Mouse (Mus musculus) C2C12 (cell line): ENCODE measurements around the gene Il10. TPM values are rescaled to one million over a fixed set of nuclear protein-coding genes. Genes with fewer than 3 reads are reported as not detected.

ENCODE experiments used
- H3K27me3 ChIP-seq: one replicate; pipeline ENCODE4 v1.6.1; 2011; ENCODE audit not compliant: control insufficient read depth, insufficient read depth, insufficient read length
- H3K36me3 ChIP-seq: one replicate; pipeline ENCODE4 v1.6.1; 2011; ENCODE audit not compliant: control insufficient read depth, insufficient read depth
- H3K4me3 ChIP-seq: one replicate; pipeline ENCODE4 v1.5.1; 2011; ENCODE audit warnings: mild to moderate bottlenecking, control low read depth; ENCODE audit not compliant: poor library complexity, insufficient read depth, severe bottlenecking
- H3K79me2 ChIP-seq: one replicate; pipeline ENCODE4 v1.6.1; 2011; ENCODE audit not compliant: control insufficient read depth, insufficient read depth
- H3K79me3 ChIP-seq: one replicate; pipeline ENCODE4 v1.6.1; 2011; ENCODE audit warnings: low read depth, control low read depth
- H3ac ChIP-seq: one replicate; pipeline ENCODE3; 2011; ENCODE audit warnings: low read depth; ENCODE audit not compliant: control insufficient read depth, insufficient read length
- CEBPB ChIP-seq: IDR thresholded peaks from one replicate; pipeline ENCODE4 v1.6.1; 2011; ENCODE audit warnings: low read depth, mild to moderate bottlenecking, control low read depth, moderate library complexity
- CTCF ChIP-seq: IDR thresholded peaks from one replicate; pipeline ENCODE4 v1.5.1; 2011; ENCODE audit not compliant: control insufficient read depth, insufficient read depth, insufficient read length
- FOSL1 ChIP-seq: IDR thresholded peaks from one replicate; pipeline ENCODE4 v1.8.0; 2011; ENCODE audit warnings: mild to moderate bottlenecking, low read length; ENCODE audit not compliant: poor library complexity, insufficient read depth, severe bottlenecking
- MAX ChIP-seq: IDR thresholded peaks from one replicate; pipeline ENCODE4 v1.6.1; 2011; ENCODE audit warnings: mild to moderate bottlenecking, control low read depth
- MYOD1 ChIP-seq: IDR thresholded peaks from one replicate; pipeline ENCODE4 v1.6.1; 2011; ENCODE audit warnings: low read depth; ENCODE audit not compliant: control insufficient read depth, insufficient read length
- MYOG ChIP-seq: IDR thresholded peaks from one replicate; pipeline ENCODE4 v1.6.1; 2011; ENCODE audit not compliant: control insufficient read depth, insufficient read length; ENCODE audit errors: extremely low read depth
- USF1 ChIP-seq: IDR thresholded peaks from one replicate; pipeline ENCODE4 v1.6.1; 2011; ENCODE audit warnings: low read depth, mild to moderate bottlenecking, control low read depth, moderate library complexity
- polyA plus RNA-seq: library from polyadenylated mRNA; unstranded; fragments of >200 nt; fragmentation: generic; extraction: Trizol; gene quantifications from one replicate; pipeline ENCODE4 v1.2.1, GENCODE M21; 2012; ENCODE audit warnings: missing spikeins

Il10 gene
- polyA plus RNA-seq, 1 experiment, result not detected

DNA sequence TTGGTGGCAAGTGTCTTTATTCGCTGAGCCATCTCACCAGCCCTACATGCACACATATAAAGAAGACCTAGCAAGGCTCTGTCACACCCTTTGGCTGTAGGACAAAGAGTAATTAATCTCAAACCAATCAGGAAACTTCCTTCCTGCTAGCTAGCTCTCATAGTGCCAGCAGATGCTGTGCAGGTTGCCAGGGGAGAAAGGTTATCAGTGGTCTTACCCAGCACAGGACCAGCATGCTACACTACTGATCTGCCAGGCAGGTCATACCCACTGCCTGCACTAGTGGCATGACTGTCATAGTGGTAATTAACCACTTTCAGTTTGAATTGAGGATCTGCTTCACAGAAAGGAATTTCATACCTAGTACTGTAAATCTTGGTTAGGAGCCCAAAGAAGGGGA, 29.2 kb upstream of the Il10 start:
- H3K36me3 ChIP-seq, result no peaks in the 10 kb centered on the region
- TF ChIP-seq CTCF (no peak), USF1 (no peak), MYOD1 (no peak), MAX (no peak)
- H3K79me3 ChIP-seq, result no peaks in the 10 kb centered on the region
- H3ac ChIP-seq, result no peak overlapping the region
- H3K27me3 ChIP-seq, result no peaks in the 10 kb centered on the region
- no peak overlapping the region for H3K4me3 ChIP-seq
- no peaks in the 10 kb centered on the region for H3K79me2 ChIP-seq

GRCm38 (mm10) chr1:130993574-130994154, 26.0 kb upstream of the Il10 start:
- Histone ChIP-seq H3K79me3 (no peaks in the 10 kb centered on the region), H3K27me3 (no peaks in the 10 kb centered on the region), H3K36me3 (no peaks in the 10 kb centered on the region), H3K4me3 (no peak overlapping the region), H3ac (no peak overlapping the region), H3K79me2 (no peaks in the 10 kb centered on the region)
- no peak for TF ChIP-seq CEBPB
- no peak for TF ChIP-seq FOSL1
- no peak for TF ChIP-seq MYOG
- TF ChIP-seq CTCF, result no peak
- TF ChIP-seq MYOD1, result no peak
- TF ChIP-seq MAX, result no peak
- TF ChIP-seq USF1, result no peak

GRCm38 (mm10) chr1:130995515-130995914, 24.1 kb upstream of the Il10 start:
- Histone ChIP-seq H3K36me3 (no peaks in the 10 kb centered on the region), H3ac (no peak overlapping the region), H3K4me3 (no peak overlapping the region), H3K79me2 (no peaks in the 10 kb centered on the region), H3K79me3 (no peaks in the 10 kb centered on the region), H3K27me3 (no peaks in the 10 kb centered on the region)
- TF ChIP-seq CTCF, result no peak
- no peak for TF ChIP-seq MYOD1
- TF ChIP-seq USF1, result no peak
- TF ChIP-seq FOSL1, result no peak

DNA sequence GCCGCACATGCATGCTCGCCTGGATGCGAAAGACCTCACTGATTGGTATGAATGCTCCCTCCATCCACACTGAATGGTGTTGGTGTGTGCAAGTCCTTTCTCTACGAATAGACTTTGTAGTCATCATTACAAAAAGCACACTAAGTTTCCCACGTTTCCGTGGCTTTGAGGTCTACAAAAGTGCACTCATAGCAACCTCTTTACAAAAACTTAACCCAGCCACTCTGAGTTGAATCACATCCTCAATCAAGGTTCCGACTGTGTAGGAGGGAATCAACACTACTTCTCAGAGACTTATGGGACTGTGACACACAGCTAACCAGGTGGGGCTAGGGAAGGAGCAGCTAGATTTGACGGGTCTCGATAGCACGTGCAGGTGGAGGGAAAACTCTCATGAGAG, 23.3 kb upstream of the Il10 start:
- H3K79me3 ChIP-seq, result no peaks in the 10 kb centered on the region
- no peak overlapping the region for H3ac ChIP-seq
- TF ChIP-seq MYOD1 (no peak), MYOG (no peak), CTCF (no peak), CEBPB (no peak), MAX (no peak), USF1 (no peak), FOSL1 (no peak)
- H3K79me2 ChIP-seq, result no peaks in the 10 kb centered on the region
- no peaks in the 10 kb centered on the region for H3K36me3 ChIP-seq
- no peaks in the 10 kb centered on the region for H3K27me3 ChIP-seq
- H3K4me3 ChIP-seq, result no peak overlapping the region

DNA sequence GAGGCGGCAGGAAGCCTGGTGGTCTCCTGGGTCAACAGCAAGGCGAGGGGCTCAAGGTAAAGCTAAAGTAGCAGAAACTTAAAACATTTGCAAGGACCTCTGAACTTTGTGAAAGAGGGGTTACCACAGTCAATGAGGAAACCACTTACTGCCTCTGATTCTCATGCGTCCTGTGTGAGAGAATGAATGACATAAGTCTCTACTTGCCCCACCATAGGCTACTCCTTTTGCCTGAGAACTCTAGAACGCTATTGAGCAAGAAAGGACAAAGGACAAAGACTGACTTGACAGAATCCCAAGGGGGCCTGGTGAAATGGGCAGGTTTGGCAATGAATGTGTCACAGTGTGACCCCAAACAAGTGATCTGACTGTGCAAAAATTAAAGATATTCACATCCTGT, 22.2 kb upstream of the Il10 start:
- Histone ChIP-seq H3K36me3 (no peaks in the 10 kb centered on the region), H3K27me3 (no peaks in the 10 kb centered on the region), H3K4me3 (no peak overlapping the region), H3K79me3 (no peaks in the 10 kb centered on the region), H3ac (no peak overlapping the region), H3K79me2 (no peaks in the 10 kb centered on the region)
- TF ChIP-seq FOSL1 (no peak), CTCF (no peak), MAX (no peak), MYOD1 (no peak), USF1 (no peak), MYOG (no peak), CEBPB (no peak)

GRCm38 (mm10) chr1:130998321-130998720, 21.3 kb upstream of the Il10 start:
- TF ChIP-seq CTCF (no peak), CEBPB (no peak), USF1 (no peak), FOSL1 (no peak), MAX (no peak), MYOD1 (no peak), MYOG (no peak)
- no peak overlapping the region for H3ac ChIP-seq

More at GRCm38 (mm10) chr1:130998321-130998720, 21.3 kb upstream of the Il10 start:
- no peaks in the 10 kb centered on the region for H3K79me3 ChIP-seq
- H3K36me3 ChIP-seq, result no peaks in the 10 kb centered on the region
- no peak overlapping the region for H3K4me3 ChIP-seq
- H3K79me2 ChIP-seq, result no peaks in the 10 kb centered on the region
- no peaks in the 10 kb centered on the region for H3K27me3 ChIP-seq
